Mouse (Mus musculus) testis, adult 2 months (tissue): ENCODE data around the gene Zbtb43. TPM values are rescaled to one million over a fixed set of nuclear protein-coding genes. Genes with fewer than 3 reads are reported as not detected.
A peak's percentile ranks its signal among the peaks of the same experiment; 100 is the strongest.

Source experiments
- H3K27ac ChIP-seq: fragments of 200-500 bp; 2 replicates; pipeline ENCODE4 v1.5.1; 2012; ENCODE audit warnings: low read depth, low read length; ENCODE audit not compliant: control insufficient read depth, insufficient read depth
- H3K27me3 ChIP-seq: fragments of 200-500 bp; 2 replicates; pipeline ENCODE4 v1.6.1; 2012; ENCODE audit warnings: mild to moderate bottlenecking, low read length, moderate library complexity; ENCODE audit not compliant: control insufficient read depth, insufficient read depth
- H3K36me3 ChIP-seq: fragments of 200-500 bp; 2 replicates; pipeline ENCODE4 v1.6.1; 2012; ENCODE audit warnings: mild to moderate bottlenecking, low read length; ENCODE audit not compliant: control insufficient read depth, insufficient read depth
- H3K4me1 ChIP-seq: fragments of 200-500 bp; 2 replicates; pipeline ENCODE4 v1.6.1; 2012; ENCODE audit warnings: low read length; ENCODE audit not compliant: control insufficient read depth, insufficient read depth
- H3K4me3 ChIP-seq: fragments of 200-500 bp; 2 replicates; pipeline ENCODE4 v1.5.1; 2012; ENCODE audit warnings: low read depth, mild to moderate bottlenecking, low read length, moderate library complexity, mixed read lengths; ENCODE audit not compliant: control insufficient read depth
- CTCF ChIP-seq: fragments of 200-500 bp; IDR thresholded peaks from 2 replicates; pipeline ENCODE4 v1.5.1; 2012; ENCODE audit warnings: low read depth, mild to moderate bottlenecking, inconsistent platforms, low read length, moderate library complexity; ENCODE audit not compliant: control insufficient read depth, insufficient read depth, insufficient replicate concordance
- POLR2A ChIP-seq: fragments of 200-500 bp; IDR thresholded peaks from 2 replicates; pipeline ENCODE4 v1.6.1; 2012; ENCODE audit warnings: low read depth, mild to moderate bottlenecking, inconsistent platforms, low read length, moderate library complexity; ENCODE audit not compliant: control insufficient read depth
- polyA plus RNA-seq: library from polyadenylated mRNA; depleted of rRNA; stranded (reverse); fragments of >200 nt; gene quantifications from 2 replicates; pipeline ENCODE4 v1.2.3, GENCODE M21; 2012; rRNA removed

Zbtb43 gene
- 4.7 and 5.4 TPM in 2 replicates for polyA plus RNA-seq

DNA sequence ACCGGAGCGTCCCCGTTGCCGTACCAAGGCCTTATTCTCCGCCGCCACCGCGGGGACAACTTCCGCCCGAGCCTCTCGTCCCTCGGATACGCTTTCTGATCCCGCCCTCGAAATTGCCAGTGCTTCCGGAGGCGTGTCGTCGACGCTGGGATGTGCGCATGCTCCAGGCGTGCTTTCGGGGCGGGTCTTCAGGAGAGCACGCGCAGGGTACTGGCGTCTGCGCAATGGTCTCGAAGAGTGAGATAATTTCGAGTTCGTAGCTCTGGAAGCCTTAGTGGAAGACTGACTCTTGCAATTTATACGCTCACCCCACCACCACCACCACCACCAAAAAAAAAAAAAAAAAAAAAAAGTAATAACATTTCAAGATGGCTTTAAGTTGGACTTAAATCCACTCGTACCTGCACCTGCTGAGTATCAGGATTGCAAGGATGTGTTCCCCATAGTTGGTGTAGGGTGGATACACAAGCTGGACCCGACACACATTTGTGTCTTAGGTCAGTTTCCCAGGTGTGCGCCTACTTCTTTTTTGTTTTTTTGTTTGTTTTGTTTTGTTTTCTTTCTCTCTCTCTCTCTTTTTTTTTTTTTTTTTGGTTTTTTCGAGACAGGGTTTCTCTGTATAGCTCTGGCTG, at the start of gene Zbtb43:
Gene Zbtb43, minus strand, starts transcription at position 94 of the 632 bp plus-strand sequence.
- H3K4me3 ChIP-seq, result peak within 1 kb of the TSS; percentile 98
- no peaks in the 10 kb centered on the region for H3K27me3 ChIP-seq
- TF ChIP-seq POLR2A (peak; percentile 86), CTCF (no peak)
- H3K4me1 ChIP-seq, result peaks cover 4% of the 10 kb centered on the region
- H3K36me3 ChIP-seq, result no peaks in the 10 kb centered on the region; the same call in 1 of the 2 replicates
- peak within 1 kb of the TSS; percentile 88 for H3K27ac ChIP-seq

DNA sequence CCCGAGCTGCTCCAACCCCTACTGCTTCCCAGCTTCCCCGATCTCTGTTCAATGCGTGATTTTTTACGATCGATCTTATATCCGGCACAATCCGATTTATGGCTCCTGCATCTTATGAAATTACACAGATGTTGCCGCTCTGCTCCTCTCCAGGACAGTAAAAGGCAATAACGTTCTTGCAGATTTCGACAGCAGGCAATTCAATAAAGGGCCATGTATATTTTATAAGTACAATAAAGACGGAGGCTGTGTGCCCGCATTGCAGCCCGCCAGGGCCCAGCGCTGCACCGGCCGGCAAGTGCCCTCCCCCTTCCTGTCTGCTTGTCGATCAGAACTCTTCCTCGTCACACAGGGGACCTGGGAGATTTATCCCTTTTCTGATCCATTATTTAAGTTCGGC, 47.5 kb upstream of the Zbtb43 start:
- no peak overlapping the region for H3K4me3 ChIP-seq
- TF ChIP-seq POLR2A (no peak), CTCF (no peak)
- H3K4me1 ChIP-seq, result no peaks in the 10 kb centered on the region; the same call in 1 of the 2 replicates
- H3K27ac ChIP-seq, result no peak overlapping the region
- no peaks in the 10 kb centered on the region for H3K27me3 ChIP-seq
- no peaks in the 10 kb centered on the region for H3K36me3 ChIP-seq

GRCm38 (mm10) chr2:33515431-33515830, 47.1 kb upstream of the Zbtb43 start:
- Histone ChIP-seq H3K36me3 (no peaks in the 10 kb centered on the region), H3K27me3 (no peaks in the 10 kb centered on the region), H3K4me1 (peaks cover 2% of the 10 kb centered on the region; the same call in 1 of the 2 replicates), H3K27ac (no peak overlapping the region), H3K4me3 (no peak overlapping the region)
- TF ChIP-seq CTCF, result no peak
- no peak for TF ChIP-seq POLR2A

DNA sequence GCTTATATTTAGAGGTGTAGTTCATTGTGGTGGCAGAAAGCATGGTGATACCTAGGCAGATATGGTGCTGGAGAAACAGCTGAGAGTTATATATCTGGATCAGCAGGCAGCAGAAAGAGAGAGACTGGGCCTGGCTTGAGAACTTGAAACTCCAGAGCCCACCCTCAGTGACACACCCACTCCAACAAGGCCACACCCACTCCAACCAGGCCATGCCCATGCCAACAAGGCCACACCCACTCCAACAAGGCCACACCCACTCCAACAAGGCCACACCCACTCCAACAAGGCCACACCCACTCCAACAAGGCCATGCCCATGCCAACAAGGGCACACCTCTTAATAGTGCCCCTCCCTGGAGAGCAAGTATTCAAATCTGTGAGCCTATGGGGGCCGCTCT, 42.4 kb upstream of the Zbtb43 start:
- Histone ChIP-seq H3K27ac (no peak overlapping the region), H3K36me3 (no peaks in the 10 kb centered on the region), H3K4me3 (no peak overlapping the region), H3K27me3 (no peaks in the 10 kb centered on the region), H3K4me1 (peaks cover 4% of the 10 kb centered on the region; the same call in 1 of the 2 replicates)
- no peak for TF ChIP-seq CTCF
- no peak for TF ChIP-seq POLR2A

GRCm38 (mm10) chr2:33502602-33503001, 34.2 kb upstream of the Zbtb43 start:
- H3K4me1 ChIP-seq, result no peaks in the 10 kb centered on the region
- H3K27ac ChIP-seq, result no peak overlapping the region
- H3K4me3 ChIP-seq, result no peak overlapping the region
- H3K27me3 ChIP-seq, result no peaks in the 10 kb centered on the region
- no peaks in the 10 kb centered on the region for H3K36me3 ChIP-seq
- no peak for TF ChIP-seq CTCF
- no peak for TF ChIP-seq POLR2A

- Histone ChIP-seq H3K36me3 (no peaks in the 10 kb centered on the region), H3K4me3 (no peak overlapping the region), H3K4me1 (no peaks in the 10 kb centered on the region), H3K27ac (no peak overlapping the region), H3K27me3 (no peaks in the 10 kb centered on the region)
- TF ChIP-seq POLR2A (no peak), CTCF (no peak)
These were observed 29.9 kb upstream of the Zbtb43 start for GRCm38 (mm10) chr2:33498280-33498679.

DNA sequence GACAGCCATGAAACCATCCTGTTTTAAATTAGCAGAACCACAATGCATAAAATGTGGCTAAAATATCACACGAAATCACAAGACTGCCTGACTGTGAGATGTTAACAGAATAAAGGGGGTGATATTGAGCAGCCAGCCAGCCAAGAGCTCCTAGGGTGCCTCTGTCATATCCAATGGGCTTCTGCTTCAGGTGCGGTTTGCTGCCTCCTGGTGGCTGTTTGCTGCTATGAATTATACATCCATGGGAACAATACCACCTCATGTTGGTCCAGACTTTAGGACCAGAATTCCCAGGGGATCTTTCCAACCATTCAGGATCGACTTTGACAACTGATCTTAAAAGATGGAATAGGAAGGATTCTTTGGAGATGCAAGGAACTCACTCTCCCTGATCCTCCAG, 27.3 kb upstream of the Zbtb43 start:
- Histone ChIP-seq H3K36me3 (no peaks in the 10 kb centered on the region), H3K27ac (no peak overlapping the region), H3K4me3 (no peak overlapping the region), H3K27me3 (no peaks in the 10 kb centered on the region), H3K4me1 (no peaks in the 10 kb centered on the region)
- TF ChIP-seq POLR2A (no peak), CTCF (peak; percentile 34; the same call in 1 of the 2 replicates)
